Mouse (Mus musculus) ES-Bruce4 (cell line): ENCODE data around the gene Smoc2.

Experiments used
- CTCF ChIP-seq: IDR thresholded peaks from one replicate; pipeline ENCODE4 v1.8.1; 2011; ENCODE audit warnings: low read depth, low read length
- EP300 ChIP-seq: IDR thresholded peaks from 2 replicates; pipeline ENCODE4 v1.6.1; 2011; ENCODE audit warnings: low read depth, low read length; ENCODE audit not compliant: insufficient read depth
- POLR2A ChIP-seq: IDR thresholded peaks from one replicate; pipeline ENCODE4 v1.8.1; 2011; ENCODE audit warnings: low read length; ENCODE audit not compliant: insufficient read depth

DNA sequence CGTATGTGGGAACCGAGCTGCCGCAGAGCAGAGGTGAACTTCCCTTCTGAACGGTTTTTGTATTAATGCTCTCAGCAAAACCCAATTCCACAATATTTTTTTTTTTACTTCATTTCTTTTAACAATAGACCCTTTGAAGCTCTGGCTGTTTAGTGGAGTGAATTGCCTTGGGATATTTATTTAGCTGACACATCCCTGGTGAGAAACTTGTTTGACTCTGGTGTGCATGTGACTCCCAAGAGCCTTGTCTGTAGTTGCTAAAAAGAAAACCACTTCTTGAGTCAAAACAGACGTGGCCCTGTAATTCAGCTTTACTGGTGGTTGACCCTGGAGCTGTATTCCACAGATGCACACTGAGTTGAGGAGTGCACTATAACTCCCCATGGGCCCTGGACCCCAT is 135.2 kb downstream of the Smoc2 start:
- TF ChIP-seq POLR2A, result no peak
- no peak for TF ChIP-seq CTCF
- no peak for TF ChIP-seq EP300
